Mouse (Mus musculus) cerebellum, adult 2 months (tissue): Measurements from ENCODE around the gene Ankrd60. TPM values are rescaled to one million over a fixed set of nuclear protein-coding genes. Genes with fewer than 3 reads are reported as not detected.

Experiments used
- DNase-seq, 2 experiments: peaks; one replicate each; pipeline ENCODE4 v3.0.0; 2021
- H3K27ac ChIP-seq: fragments of 200-500 bp; 2 replicates; pipeline ENCODE4 v1.5.1; 2012; ENCODE audit warnings: low read length, control low read depth, inconsistent platforms; ENCODE audit not compliant: insufficient read depth
- H3K27me3 ChIP-seq: fragments of 200-500 bp; 2 replicates; pipeline ENCODE4 v1.6.1; 2012; ENCODE audit warnings: inconsistent platforms, mild to moderate bottlenecking, low read length, moderate library complexity; ENCODE audit not compliant: control insufficient read depth, insufficient read depth
- H3K4me1 ChIP-seq: fragments of 200-500 bp; 2 replicates; pipeline ENCODE4 v1.6.1; 2011; ENCODE audit warnings: low read length; ENCODE audit not compliant: control insufficient read depth, insufficient read depth
- H3K4me3 ChIP-seq: fragments of 200-500 bp; replicated peaks from 2 replicates; pipeline ENCODE3; 2011; ENCODE audit warnings: mild to moderate bottlenecking, low read depth, low read length, control low read depth; ENCODE audit not compliant: insufficient read depth
- CTCF ChIP-seq: fragments of 200-500 bp; IDR thresholded peaks from 2 replicates; pipeline ENCODE4 v1.5.1; 2011; ENCODE audit warnings: low read depth, mild to moderate bottlenecking, control low read depth, low read length, moderate library complexity, borderline replicate concordance; ENCODE audit not compliant: insufficient read depth
- POLR2A ChIP-seq: fragments of 200-500 bp; IDR thresholded peaks from 2 replicates; pipeline ENCODE4 v1.6.1; 2011; ENCODE audit warnings: low read length, control low read depth, borderline replicate concordance; ENCODE audit not compliant: insufficient read depth
- whole genome bisulfite sequencing: fragments of 180-500 bp; shearing (Covaris S2); methylation state at CpG from one replicate; pipeline ENCODE4 v1.1.7; 2018; 5-methylcytosine and 5-hydroxymethylcytosine counted together
- polyA plus RNA-seq: library from polyadenylated mRNA; depleted of rRNA; stranded (reverse); fragments of >200 nt; gene quantifications from 2 replicates; pipeline ENCODE4 v1.2.3, GENCODE M21; 2012

Gene Ankrd60
- polyA plus RNA-seq, 1 experiment: not detected

DNA sequence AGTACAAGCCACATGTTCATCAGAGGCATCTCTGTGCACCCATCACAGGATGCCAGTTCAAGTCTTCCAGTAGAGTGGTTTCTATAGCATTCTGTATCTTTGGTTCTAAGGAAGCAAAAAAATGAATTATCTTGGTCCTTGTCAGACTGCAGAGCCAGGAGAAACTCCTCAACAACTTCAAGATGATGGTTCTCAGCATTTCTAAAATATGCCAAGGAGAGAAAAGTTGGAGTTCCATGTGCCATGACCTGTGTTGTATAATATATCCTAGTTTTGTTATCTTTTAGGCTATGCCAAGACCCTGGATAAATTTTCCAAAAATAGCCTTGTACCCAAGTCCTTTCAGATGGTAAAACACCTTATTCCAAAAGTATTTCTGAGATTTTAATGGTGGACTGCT, 2.9 kb upstream of the Ankrd60 start:
- Histone ChIP-seq H3K4me3 (no peak overlapping the region), H3K27me3 (peaks cover 5% of the 10 kb centered on the region; the same call in 1 of the 2 replicates), H3K27ac (no peak overlapping the region), H3K4me1 (no peaks in the 10 kb centered on the region)
- no peak for DNase-seq
- TF ChIP-seq POLR2A (no peak), CTCF (no peak)

DNA sequence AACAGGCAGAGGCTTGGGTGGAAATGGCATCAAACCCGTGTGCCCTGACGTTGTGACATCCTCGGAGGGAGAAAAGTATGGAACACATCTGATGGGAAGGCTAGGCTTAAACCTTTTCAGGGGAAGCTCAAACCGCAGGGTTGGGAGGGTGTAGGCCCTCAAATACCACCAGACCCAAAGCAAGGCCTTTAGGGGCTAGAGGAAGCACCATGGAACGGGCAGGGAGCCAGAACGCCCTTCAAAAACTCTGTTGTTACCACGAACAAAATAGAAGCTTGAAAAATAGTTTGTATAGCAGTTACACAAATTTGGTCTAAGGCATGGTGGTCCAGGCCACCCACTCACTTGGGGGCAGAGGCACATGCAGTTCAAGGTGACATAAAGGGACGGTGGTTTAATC, 430 bp upstream of the Ankrd60 start:
- DNase-seq: no peak
- no peak for TF ChIP-seq CTCF
- no peak for TF ChIP-seq POLR2A
- Histone ChIP-seq H3K4me3 (no peak overlapping the region), H3K4me1 (no peaks in the 10 kb centered on the region), H3K27ac (no peak overlapping the region), H3K27me3 (peaks cover 5% of the 10 kb centered on the region; the same call in 1 of the 2 replicates)
- 15% methylated on average over 8 of the region's 8 CpGs for WGBS

DNA sequence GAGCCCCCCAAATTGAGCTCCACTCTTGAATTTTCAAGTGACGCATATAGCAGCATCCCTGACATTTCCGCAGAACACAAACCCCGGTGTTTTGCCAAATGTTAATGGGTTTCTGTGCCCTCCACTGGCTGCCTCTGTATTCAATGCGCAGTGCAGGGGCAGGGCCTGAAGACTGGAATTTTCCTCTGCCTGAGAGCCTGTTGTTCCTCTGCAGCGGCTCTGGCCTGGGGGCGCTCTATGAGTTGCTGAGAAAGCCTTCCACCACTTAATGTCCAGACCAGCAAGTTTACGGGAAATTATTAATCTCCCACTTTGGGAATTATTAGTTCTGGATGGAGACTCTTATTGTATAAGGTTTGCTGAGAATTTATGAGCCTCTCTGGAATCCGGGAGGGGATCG, 14.0 kb downstream of the Ankrd60 start:
- H3K4me1 ChIP-seq: no peaks in the 10 kb centered on the region
- no peaks in the 10 kb centered on the region for H3K27me3 ChIP-seq
- 55% methylated on average over 9 of the region's 9 CpGs for WGBS
- H3K27ac ChIP-seq: no peak overlapping the region
- no peak overlapping the region for H3K4me3 ChIP-seq
- DNase-seq: no peak
- no peak for TF ChIP-seq POLR2A
- no peak for TF ChIP-seq CTCF

DNA sequence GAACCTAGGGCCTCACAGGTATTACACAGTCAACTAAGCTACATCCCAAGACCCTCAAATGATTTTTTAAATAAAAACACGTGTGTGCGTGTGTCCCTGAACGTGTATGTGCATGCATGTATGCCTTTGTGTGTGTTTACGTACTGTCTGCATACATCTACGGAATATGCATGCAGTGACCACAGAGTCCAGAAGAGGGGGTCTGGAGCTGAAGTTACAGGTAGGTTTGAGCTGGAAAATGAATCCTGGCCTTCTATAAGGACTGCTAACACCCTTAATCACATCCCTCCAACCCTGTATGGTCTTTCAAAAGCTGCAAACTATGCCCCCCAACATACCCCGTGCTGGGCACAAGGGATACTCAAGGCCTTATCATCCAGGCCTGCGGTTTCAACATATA, 14.8 kb downstream of the Ankrd60 start:
- WGBS: 72% methylated on average over 7 of the region's 7 CpGs
- Histone ChIP-seq H3K27me3 (no peaks in the 10 kb centered on the region), H3K27ac (no peak overlapping the region), H3K4me1 (no peaks in the 10 kb centered on the region), H3K4me3 (no peak overlapping the region)
- DNase-seq: no peak
- TF ChIP-seq POLR2A (no peak), CTCF (no peak)

DNA sequence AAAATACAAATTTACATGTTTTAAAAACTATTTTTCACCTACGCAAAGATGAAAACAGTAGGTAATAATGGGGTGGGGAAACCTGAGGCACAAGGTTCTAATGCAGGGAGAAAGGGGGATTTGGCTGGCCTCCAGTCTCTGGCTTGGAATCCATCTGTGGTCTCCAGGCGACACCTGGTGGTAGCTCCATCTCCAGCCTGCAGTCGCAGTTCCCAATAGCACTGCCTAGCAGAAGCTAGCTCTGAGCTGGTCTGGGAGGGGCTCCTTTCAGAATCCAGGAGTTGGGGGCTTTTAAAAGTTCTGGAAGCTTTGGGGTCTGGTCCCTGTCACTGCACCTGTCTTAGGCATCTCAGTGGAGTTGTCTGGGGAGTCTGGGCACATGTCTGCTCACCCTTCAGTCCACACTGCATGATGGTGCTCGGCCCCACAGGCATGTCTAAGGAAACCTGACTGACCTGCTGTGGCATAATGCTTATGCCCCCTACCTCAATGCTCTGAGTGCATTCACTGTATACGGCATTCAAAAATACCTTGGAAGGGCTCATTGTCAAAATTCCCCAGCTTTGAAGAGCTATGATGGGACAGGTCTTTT, 16.2 kb downstream of the Ankrd60 start:
- Histone ChIP-seq H3K4me3 (no peak overlapping the region), H3K4me1 (no peaks in the 10 kb centered on the region), H3K27ac (no peak overlapping the region), H3K27me3 (no peaks in the 10 kb centered on the region)
- WGBS: 41% methylated on average over 5 of the region's 5 CpGs
- DNase-seq: peak; percentile 27 to 52
- TF ChIP-seq POLR2A (no peak), CTCF (peak; percentile 88)

DNA sequence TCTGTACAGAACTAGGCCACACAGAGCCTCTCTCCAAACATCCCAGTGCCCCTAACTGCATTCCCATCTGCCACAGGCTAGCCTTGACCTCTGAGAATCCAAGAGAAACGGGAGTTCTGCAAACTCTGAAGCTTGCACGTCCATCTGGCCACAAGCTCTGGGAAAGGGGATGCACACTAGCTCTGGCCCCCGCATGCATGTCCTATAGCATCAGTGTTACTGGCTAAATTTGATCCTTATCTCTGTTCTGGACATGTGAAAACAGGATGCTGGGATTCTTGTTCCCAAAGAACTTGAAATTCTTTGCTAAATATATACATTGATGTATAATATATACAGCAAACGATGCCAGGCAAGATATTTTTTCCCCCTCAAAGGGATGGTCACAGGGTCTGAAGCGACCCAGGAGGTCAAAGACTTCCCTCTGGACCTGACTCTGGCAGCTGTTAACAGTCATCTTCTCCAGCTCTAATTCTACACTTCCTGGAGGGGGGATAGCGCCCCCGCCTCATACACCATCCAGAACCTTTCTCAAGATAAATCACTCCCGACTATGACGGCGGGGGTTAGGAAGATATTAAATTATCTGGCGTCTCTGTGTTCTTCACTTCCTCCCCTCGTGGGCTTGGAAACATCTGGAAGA, 19.3 kb downstream of the Ankrd60 start:
- 74% methylated on average over 12 of the region's 12 CpGs for WGBS

DNA sequence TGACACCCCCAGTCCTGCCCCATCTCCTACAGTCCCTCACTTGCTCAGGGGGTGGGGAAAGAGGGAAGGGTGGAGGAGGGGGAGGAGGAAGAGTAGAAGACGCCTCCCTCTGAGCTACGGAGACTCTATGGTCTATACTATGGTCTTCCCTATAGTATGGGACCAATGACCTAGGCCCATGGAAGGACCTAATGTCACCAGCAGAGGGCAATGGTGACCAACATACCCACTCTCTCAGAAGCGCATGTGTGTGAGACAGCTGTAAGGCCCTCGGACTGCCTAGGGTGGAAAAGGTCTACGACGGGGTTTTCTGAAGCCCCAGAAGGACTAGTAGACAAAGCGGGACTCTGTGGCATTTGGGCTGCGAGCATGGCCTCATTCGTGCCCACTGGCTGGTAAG, 24.3 kb downstream of the Ankrd60 start:
- Histone ChIP-seq H3K4me3 (no peak overlapping the region), H3K27ac (no peak overlapping the region), H3K27me3 (no peaks in the 10 kb centered on the region), H3K4me1 (no peaks in the 10 kb centered on the region)
- DNase-seq: no peak
- no peak for TF ChIP-seq POLR2A
- TF ChIP-seq CTCF: peak; percentile 31; the same call in 1 of the 2 replicates
- WGBS: 39% methylated on average over 9 of the region's 9 CpGs

More for the DNA sequence above, 19.3 kb downstream of the Ankrd60 start:
- TF ChIP-seq CTCF (no peak), POLR2A (no peak)
- Histone ChIP-seq H3K4me3 (no peak overlapping the region), H3K27me3 (no peaks in the 10 kb centered on the region), H3K27ac (no peak overlapping the region), H3K4me1 (no peaks in the 10 kb centered on the region)
- DNase-seq: no peak

DNA sequence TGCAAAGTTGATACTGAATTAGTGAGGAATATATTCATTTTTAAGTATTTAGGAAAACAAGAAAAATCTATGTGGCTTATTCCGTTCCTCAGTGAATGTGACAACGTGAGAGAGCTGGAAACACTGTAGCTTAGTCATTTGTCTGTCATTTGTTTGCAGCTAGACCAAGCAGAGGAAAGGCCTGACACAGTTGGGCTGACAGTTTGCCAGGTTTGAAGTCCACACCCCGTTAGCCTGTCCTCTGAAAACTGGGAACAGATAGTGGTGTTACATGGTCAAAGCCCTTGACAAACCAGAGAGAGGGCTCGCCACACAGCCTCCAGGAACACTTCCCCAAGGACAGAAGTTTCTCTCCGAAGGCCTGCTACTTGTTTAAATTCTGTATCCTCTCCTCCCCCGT, 27.5 kb downstream of the Ankrd60 start:
- H3K4me3 ChIP-seq: no peak overlapping the region
- WGBS: 70% methylated on average over 6 of the region's 6 CpGs
- H3K4me1 ChIP-seq: no peaks in the 10 kb centered on the region
- no peak for DNase-seq
- TF ChIP-seq POLR2A (no peak), CTCF (no peak)
- H3K27me3 ChIP-seq: no peaks in the 10 kb centered on the region
- H3K27ac ChIP-seq: no peak overlapping the region
